Mouse (Mus musculus): ENCODE data around the gene Hsd17b2. TPM values are rescaled to one million over a fixed set of nuclear protein-coding genes. Genes with fewer than 3 reads are reported as not detected.

Gene Hsd17b2
- polyA plus RNA-seq (2012; ENCODE audit: insufficient read depth, insufficient read length, missing spikeins): not detected in 2 replicates

- H3K27ac ChIP-seq (ENCODE audit: insufficient read depth, low read depth, low read length): no peak within 1 kb of the TSS
- TF ChIP-seq CTCF (IDR thresholded peaks at IDR 0.05; ENCODE audit: low read depth, low read length) (no peak), POLR2A (IDR thresholded peaks at IDR 0.05; ENCODE audit: borderline replicate concordance, low read depth, low read length) (no peak)
- H3K4me3 ChIP-seq (ENCODE audit: insufficient read depth, low read length): no peak within 1 kb of the TSS
- H3K4me1 ChIP-seq (ENCODE audit: control insufficient read depth, insufficient read depth, low read length): peaks cover 13% of the 10 kb centered on the region
Measured at GRCm38 (mm10) chr8:117701859-117702258, at the start of gene Hsd17b2. Hsd17b2 (plus strand) TSS chr8:117701904.

- TF ChIP-seq POLR2A (IDR thresholded peaks at IDR 0.05; ENCODE audit: borderline replicate concordance, low read depth, low read length) (no peak), CTCF (IDR thresholded peaks at IDR 0.05; ENCODE audit: low read depth, low read length) (no peak)
- Histone ChIP-seq H3K4me3 (ENCODE audit: insufficient read depth, low read length) (no peak overlapping the region), H3K4me1 (ENCODE audit: control insufficient read depth, insufficient read depth, low read length) (no peaks in the 10 kb centered on the region), H3K27ac (ENCODE audit: insufficient read depth, low read depth, low read length) (no peak overlapping the region)
Measured at GRCm38 (mm10) chr8:117652318-117652717, 49.4 kb upstream of the Hsd17b2 start.

GRCm38 (mm10) chr8:117658990-117659389 lies 42.7 kb upstream of the Hsd17b2 start:
- H3K4me3 ChIP-seq (ENCODE audit: insufficient read depth, low read length): no peak overlapping the region
- no peaks in the 10 kb centered on the region for H3K4me1 ChIP-seq (ENCODE audit: control insufficient read depth, insufficient read depth, low read length)
- TF ChIP-seq CTCF (IDR thresholded peaks at IDR 0.05; ENCODE audit: low read depth, low read length) (no peak; the same call in 1 of the 2 replicates), POLR2A (IDR thresholded peaks at IDR 0.05; ENCODE audit: borderline replicate concordance, low read depth, low read length) (no peak)
- H3K27ac ChIP-seq (ENCODE audit: insufficient read depth, low read depth, low read length): no peak overlapping the region

GRCm38 (mm10) chr8:117660358-117661031 lies 41.2 kb upstream of the Hsd17b2 start:
- Histone ChIP-seq H3K27ac (ENCODE audit: insufficient read depth, low read depth, low read length) (no peak overlapping the region), H3K4me1 (ENCODE audit: control insufficient read depth, insufficient read depth, low read length) (no peaks in the 10 kb centered on the region), H3K4me3 (ENCODE audit: insufficient read depth, low read length) (no peak overlapping the region)
- TF ChIP-seq CTCF (IDR thresholded peaks at IDR 0.05; ENCODE audit: low read depth, low read length) (no peak), POLR2A (IDR thresholded peaks at IDR 0.05; ENCODE audit: borderline replicate concordance, low read depth, low read length) (no peak)

- TF ChIP-seq CTCF (IDR thresholded peaks at IDR 0.05; ENCODE audit: low read depth, low read length) (no peak), POLR2A (IDR thresholded peaks at IDR 0.05; ENCODE audit: borderline replicate concordance, low read depth, low read length) (no peak)
- Histone ChIP-seq H3K27ac (ENCODE audit: insufficient read depth, low read depth, low read length) (no peak overlapping the region), H3K4me1 (ENCODE audit: control insufficient read depth, insufficient read depth, low read length) (no peaks in the 10 kb centered on the region), H3K4me3 (ENCODE audit: insufficient read depth, low read length) (no peak overlapping the region)
Measured at GRCm38 (mm10) chr8:117667349-117668124, 34.2 kb upstream of the Hsd17b2 start.

- no peak for TF ChIP-seq POLR2A (IDR thresholded peaks at IDR 0.05; ENCODE audit: borderline replicate concordance, low read depth, low read length)
- TF ChIP-seq CTCF (IDR thresholded peaks at IDR 0.05; ENCODE audit: low read depth, low read length): no peak
- H3K27ac ChIP-seq (ENCODE audit: insufficient read depth, low read depth, low read length): no peak overlapping the region
Measured at GRCm38 (mm10) chr8:117670461-117670860, 31.2 kb upstream of the Hsd17b2 start.

GRCm38 (mm10) chr8:117672558-117672957 lies 29.1 kb upstream of the Hsd17b2 start:
- TF ChIP-seq POLR2A (IDR thresholded peaks at IDR 0.05; ENCODE audit: borderline replicate concordance, low read depth, low read length): no peak
- TF ChIP-seq CTCF (IDR thresholded peaks at IDR 0.05; ENCODE audit: low read depth, low read length): no peak
- H3K27ac ChIP-seq (ENCODE audit: insufficient read depth, low read depth, low read length): no peak overlapping the region
- H3K4me1 ChIP-seq (ENCODE audit: control insufficient read depth, insufficient read depth, low read length): no peaks in the 10 kb centered on the region
- no peak overlapping the region for H3K4me3 ChIP-seq (ENCODE audit: insufficient read depth, low read length)

More at GRCm38 (mm10) chr8:117670461-117670860, 31.2 kb upstream of the Hsd17b2 start:
- Histone ChIP-seq H3K4me1 (ENCODE audit: control insufficient read depth, insufficient read depth, low read length) (no peaks in the 10 kb centered on the region), H3K4me3 (ENCODE audit: insufficient read depth, low read length) (no peak overlapping the region)

GRCm38 (mm10) chr8:117673430-117673830 lies 28.3 kb upstream of the Hsd17b2 start, which contains the start of gene Sdr42e1:
Sdr42e1 (minus strand) TSS chr8:117673689.
- TF ChIP-seq CTCF (IDR thresholded peaks at IDR 0.05; ENCODE audit: low read depth, low read length) (no peak), POLR2A (IDR thresholded peaks at IDR 0.05; ENCODE audit: borderline replicate concordance, low read depth, low read length) (no peak)
- no peaks in the 10 kb centered on the region for H3K4me1 ChIP-seq (ENCODE audit: control insufficient read depth, insufficient read depth, low read length)
- H3K27ac ChIP-seq (ENCODE audit: insufficient read depth, low read depth, low read length): no peak within 1 kb of the TSS
- peak within 1 kb of the TSS; percentile 86 for H3K4me3 ChIP-seq (ENCODE audit: insufficient read depth, low read length)

- Histone ChIP-seq H3K4me3 (ENCODE audit: insufficient read depth, low read length) (no peak overlapping the region), H3K27ac (ENCODE audit: insufficient read depth, low read depth, low read length) (no peak overlapping the region), H3K4me1 (ENCODE audit: control insufficient read depth, insufficient read depth, low read length) (no peaks in the 10 kb centered on the region)
- TF ChIP-seq POLR2A (IDR thresholded peaks at IDR 0.05; ENCODE audit: borderline replicate concordance, low read depth, low read length) (no peak), CTCF (IDR thresholded peaks at IDR 0.05; ENCODE audit: low read depth, low read length) (no peak)
Measured at GRCm38 (mm10) chr8:117675171-117675570, 26.5 kb upstream of the Hsd17b2 start.

- Histone ChIP-seq H3K27ac (ENCODE audit: insufficient read depth, low read depth, low read length) (no peak overlapping the region), H3K4me3 (ENCODE audit: insufficient read depth, low read length) (no peak overlapping the region), H3K4me1 (ENCODE audit: control insufficient read depth, insufficient read depth, low read length) (no peaks in the 10 kb centered on the region)
- no peak for TF ChIP-seq POLR2A (IDR thresholded peaks at IDR 0.05; ENCODE audit: borderline replicate concordance, low read depth, low read length)
- TF ChIP-seq CTCF (IDR thresholded peaks at IDR 0.05; ENCODE audit: low read depth, low read length): no peak
Measured at GRCm38 (mm10) chr8:117676460-117676859, 25.2 kb upstream of the Hsd17b2 start.
